Mouse (Mus musculus) Patski (cell line): ENCODE data around the gene Ntsr2. TPM values are rescaled to one million over a fixed set of nuclear protein-coding genes. Genes with fewer than 3 reads are reported as not detected.
A peak's percentile ranks its signal among the peaks of the same experiment; 100 is the strongest.

Experiments
- ATAC-seq: fragments of 100-300 bp; one replicate; pipeline ENCODE4 v1.8.0; 2021
- CTCF ChIA-PET: fragments of 350-600 bp; sonication (Branson Sonifier 250); formaldehyde crosslinking; loops from one replicate; lab custom pipeline; 2022; ENCODE audit warnings: inconsistent platforms; lab: Charles Lee
- POLR2A ChIA-PET: fragments of 350-600 bp; sonication (Branson Sonifier 250); formaldehyde crosslinking; loops from one replicate; lab custom pipeline; 2022; ENCODE audit warnings: antibody characterized with exemption, inconsistent platforms; lab: Charles Lee
- DNase-seq: peaks from one replicate; pipeline ENCODE4 v3.0.0-alpha.2; 2011; ENCODE audit warnings: low read depth, low spot score
- H3K27me3 ChIP-seq: fragments of 371-371 bp; one replicate; pipeline ENCODE4 v1.5.1; 2021
- CTCF ChIP-seq: fragments of 100-300 bp; IDR thresholded peaks from one replicate; pipeline ENCODE4 v1.5.1; 2021
- in situ Hi-C: fragments of 300-500 bp; cut with MboI; formaldehyde crosslinking; loops from 3 replicates; pipeline ENCODE4 v1.11.1; 2018; ENCODE audit warnings: low pct_unique_long_range_greater_than_20kb, mixed read lengths
- polyA plus RNA-seq: library from polyadenylated mRNA; unstranded; gene quantifications from one replicate; pipeline ENCODE4 v1.2.3, GENCODE M21; 2021

Gene Ntsr2
- polyA plus RNA-seq = not detected

DNA sequence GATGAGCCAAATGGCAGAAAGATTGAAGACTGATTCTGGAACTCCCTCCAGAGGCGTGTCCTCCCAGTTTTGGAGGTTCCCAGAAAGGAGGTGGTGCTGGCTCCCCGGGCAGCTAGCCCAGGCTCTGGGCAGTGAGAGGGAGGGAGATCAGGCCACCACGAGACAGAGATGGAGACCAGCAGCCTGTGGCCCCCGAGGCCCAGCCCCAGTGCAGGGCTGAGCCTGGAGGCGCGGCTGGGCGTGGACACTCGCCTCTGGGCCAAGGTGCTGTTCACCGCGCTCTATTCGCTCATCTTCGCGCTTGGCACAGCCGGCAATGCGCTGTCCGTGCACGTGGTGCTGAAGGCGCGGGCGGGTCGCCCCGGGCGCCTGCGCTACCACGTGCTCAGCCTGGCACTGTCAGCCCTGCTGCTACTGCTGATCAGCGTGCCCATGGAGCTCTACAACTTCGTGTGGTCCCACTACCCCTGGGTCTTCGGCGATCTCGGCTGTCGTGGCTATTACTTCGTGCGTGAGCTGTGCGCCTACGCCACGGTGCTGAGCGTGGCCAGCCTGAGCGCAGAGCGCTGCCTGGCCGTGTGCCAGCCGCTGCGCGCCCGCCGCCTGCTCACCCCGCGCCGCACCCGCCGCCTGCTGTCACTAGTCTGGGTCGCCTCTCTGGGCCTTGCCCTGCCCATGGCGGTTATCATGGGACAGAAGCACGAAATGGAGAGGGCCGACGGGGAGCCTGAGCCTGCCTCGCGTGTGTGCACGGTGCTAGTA, at the start of gene Ntsr2:
Gene Ntsr2, plus strand, starts transcription at position 51 of the 762 bp plus-strand sequence.
- in situ Hi-C loops = no loop called here
- CTCF ChIA-PET = no interaction called here
- H3K27me3 ChIP-seq = peaks cover 21% of the 10 kb centered on the region

GRCm38 (mm10) chr12:16605624-16606023, 47.6 kb upstream of the Ntsr2 start:
- CTCF ChIA-PET = interaction anchor here (1.7 kb wide), 1 partner anchor 37 kb away, joined by 4 read pairs; no protein-coding TSS in a partner anchor
- POLR2A ChIA-PET = no interaction called here
- no peak for TF ChIP-seq CTCF
- in situ Hi-C loops = no loop called here
- DNase-seq (no peak), ATAC-seq (no peak)
- peaks cover 4% of the 10 kb centered on the region for H3K27me3 ChIP-seq

More for the DNA sequence above, at the start of gene Ntsr2:
- POLR2A ChIA-PET = no interaction called here
- DNase-seq (peak; percentile 6), ATAC-seq (no peak)
- TF ChIP-seq CTCF = no peak

DNA sequence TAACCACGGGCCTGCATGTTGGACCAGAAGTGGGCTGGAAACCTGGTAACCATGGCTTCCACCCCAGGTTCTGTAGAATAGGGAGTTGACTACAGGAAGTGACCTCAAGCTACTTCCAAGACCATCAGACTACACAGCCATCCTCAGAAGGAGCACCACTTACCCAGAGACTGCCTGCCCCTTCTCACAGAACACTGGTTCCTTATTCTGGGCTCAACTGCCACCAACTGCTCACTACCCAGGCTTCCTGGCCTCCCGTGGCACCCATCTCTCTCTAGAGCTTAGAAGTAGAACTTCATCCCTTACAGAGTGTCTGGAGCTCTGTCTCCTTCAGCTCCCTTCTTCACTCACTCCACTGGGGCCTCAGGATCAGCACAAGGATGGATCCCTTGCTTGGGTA, 42.2 kb upstream of the Ntsr2 start, which contains the start of gene Lpin1:
Gene Lpin1, minus strand, starts transcription at position 31 of the 400 bp plus-strand sequence.
- in situ Hi-C loops = no loop called here
- CTCF ChIA-PET = interaction anchor here (1.0 to 1.4 kb wide), 3 partner anchors 24 to 378 kb away, joined by 3 to 4 read pairs (median 3); no protein-coding TSS in a partner anchor
- ATAC-seq = no peak
- POLR2A ChIA-PET = no interaction called here
- no peaks in the 10 kb centered on the region for H3K27me3 ChIP-seq
- DNase-seq = no peak
- no peak for TF ChIP-seq CTCF

- no peak for TF ChIP-seq CTCF
- no peak for DNase-seq
- ATAC-seq = no peak
- in situ Hi-C loops = no loop called here
- ChIA-PET POLR2A (no interaction called here), CTCF (interaction anchor here (1.5 to 1.6 kb wide), 2 partner anchors 19 to 46 kb away, joined by 3 read pairs; no protein-coding TSS in a partner anchor)
- H3K27me3 ChIP-seq = no peaks in the 10 kb centered on the region
Observed at GRCm38 (mm10) chr12:16614556-16614955, 38.6 kb upstream of the Ntsr2 start.

- ChIA-PET CTCF (interaction anchor here (0.9 to 1.6 kb wide), 3 partner anchors 11 to 47 kb away, joined by 3 read pairs; no protein-coding TSS in a partner anchor), POLR2A (no interaction called here)
- ATAC-seq (no peak), DNase-seq (no peak)
- in situ Hi-C loops = no loop called here
- TF ChIP-seq CTCF = no peak
- H3K27me3 ChIP-seq = no peaks in the 10 kb centered on the region
Observed at GRCm38 (mm10) chr12:16615738-16616137, 37.4 kb upstream of the Ntsr2 start.

DNA sequence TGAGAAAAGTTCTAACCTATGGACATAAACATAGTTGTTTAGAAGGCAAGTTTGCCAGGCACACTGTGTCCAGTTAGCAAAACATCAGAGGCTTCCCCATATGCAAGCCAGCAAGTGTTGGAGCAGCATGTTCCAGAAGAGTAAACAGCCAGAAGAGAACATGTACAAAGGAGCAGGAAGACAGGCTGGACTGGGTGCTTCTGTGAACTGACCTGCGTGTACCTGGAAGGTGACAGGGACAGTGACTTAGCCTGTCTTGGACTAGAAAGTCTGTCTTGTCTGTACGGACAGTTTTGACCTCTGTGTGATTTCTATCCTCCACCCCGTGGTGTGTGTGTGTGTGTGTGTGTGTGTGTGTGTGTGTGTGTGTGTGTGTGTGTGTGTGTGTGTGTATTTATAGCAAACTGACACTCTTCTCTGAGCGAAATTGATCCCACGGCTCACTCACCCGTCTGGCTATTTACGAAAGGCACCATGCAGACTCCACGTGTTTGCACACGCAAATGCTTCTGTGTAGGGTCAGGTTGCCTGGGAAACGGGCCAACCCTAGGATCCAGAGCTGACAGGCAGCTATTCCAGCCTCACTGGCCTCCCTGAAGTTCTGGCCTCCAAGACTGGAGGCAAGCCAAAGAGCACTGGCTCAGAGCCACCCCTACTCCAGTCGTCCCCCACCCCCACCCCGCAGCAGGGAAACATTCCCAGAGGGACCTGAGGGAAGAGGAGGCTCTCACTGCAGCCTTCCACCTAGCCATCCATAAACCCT, 34.5 kb upstream of the Ntsr2 start:
- no peak for TF ChIP-seq CTCF
- ChIA-PET POLR2A (interaction anchor here (0.9 kb wide), 1 partner anchor 42 kb away, joined by 3 read pairs; no protein-coding TSS in a partner anchor), CTCF (interaction anchor here (1.0 kb wide), 1 partner anchor 16 kb away, joined by 3 read pairs; no protein-coding TSS in a partner anchor)
- ATAC-seq = peak; percentile 57
- no peaks in the 10 kb centered on the region for H3K27me3 ChIP-seq
- in situ Hi-C loops = no loop called here
- DNase-seq = peak; percentile 7

DNA sequence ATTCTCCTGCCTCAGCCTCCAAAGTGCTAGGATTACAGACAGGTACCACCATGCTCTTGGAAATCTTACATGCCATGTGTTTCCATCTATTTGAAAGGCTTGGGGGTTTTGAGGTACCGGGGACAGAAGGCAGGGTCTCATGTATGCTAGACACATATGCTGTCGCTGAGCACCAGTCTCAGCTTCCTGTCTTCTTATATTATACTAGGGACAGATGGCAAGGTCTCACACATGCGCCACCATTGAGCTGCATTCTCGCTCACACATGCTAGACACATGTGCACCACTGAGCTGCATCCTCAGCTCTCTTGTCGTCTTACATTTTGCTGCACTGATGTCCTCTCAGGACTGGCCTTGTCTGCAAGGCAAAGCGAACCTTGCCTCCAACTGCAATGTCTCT, 33.7 kb upstream of the Ntsr2 start:
- ATAC-seq (no peak), DNase-seq (no peak)
- ChIA-PET POLR2A (interaction anchor here (0.9 kb wide), 1 partner anchor 42 kb away, joined by 3 read pairs; no protein-coding TSS in a partner anchor), CTCF (interaction anchor here (1.0 kb wide), 1 partner anchor 15 kb away, joined by 3 read pairs; no protein-coding TSS in a partner anchor)
- in situ Hi-C loops = no loop called here
- no peak for TF ChIP-seq CTCF
- no peaks in the 10 kb centered on the region for H3K27me3 ChIP-seq

- in situ Hi-C loops = no loop called here
- no peak for ATAC-seq
- ChIA-PET CTCF (interaction anchor here (1.8 to 3.0 kb wide), 2 partner anchors 10 to 14 kb away, joined by 6 read pairs; no protein-coding TSS in a partner anchor), POLR2A (no interaction called here)
- DNase-seq = no peak
- TF ChIP-seq CTCF = no peak
- no peaks in the 10 kb centered on the region for H3K27me3 ChIP-seq
Observed at GRCm38 (mm10) chr12:16620230-16620629, 33.0 kb upstream of the Ntsr2 start.

- POLR2A ChIA-PET = interaction anchor here (1.5 kb wide), 1 partner anchor 9 kb away, joined by 4 read pairs; no protein-coding TSS in a partner anchor
- DNase-seq (no peak), ATAC-seq (no peak)
- in situ Hi-C loops = loop anchor here (5.0 kb wide), 1 partner anchor 63 kb away; no protein-coding TSS in a partner anchor
- H3K27me3 ChIP-seq = no peaks in the 10 kb centered on the region
- CTCF ChIA-PET = interaction anchor here (1.2 to 1.6 kb wide), 2 partner anchors 10 to 20 kb away, joined by 3 to 6 read pairs; no protein-coding TSS in a partner anchor
- no peak for TF ChIP-seq CTCF
Observed at GRCm38 (mm10) chr12:16630152-16630865, 22.9 kb upstream of the Ntsr2 start.
